Mouse (Mus musculus) cerebellum, adult 2 months (tissue): Measurements from ENCODE around the gene Snx12. TPM values are rescaled to one million over a fixed set of nuclear protein-coding genes. Genes with fewer than 3 reads are reported as not detected.
A peak's percentile ranks its signal among the peaks of the same experiment; 100 is the strongest.
"Not testable (repeated sequence)": the region's sequence is repeated elsewhere in the genome, so short reads cannot be mapped to it uniquely, and the experiment has no call there.

Experiments used
- DNase-seq, 2 experiments: peaks; one replicate each; pipeline ENCODE4 v3.0.0; 2021
- H3K27ac ChIP-seq: fragments of 200-500 bp; 2 replicates; pipeline ENCODE4 v1.5.1; 2012; ENCODE audit warnings: low read length, control low read depth, inconsistent platforms; ENCODE audit not compliant: insufficient read depth
- H3K27me3 ChIP-seq: fragments of 200-500 bp; 2 replicates; pipeline ENCODE4 v1.6.1; 2012; ENCODE audit warnings: inconsistent platforms, mild to moderate bottlenecking, low read length, moderate library complexity; ENCODE audit not compliant: control insufficient read depth, insufficient read depth
- H3K4me1 ChIP-seq: fragments of 200-500 bp; 2 replicates; pipeline ENCODE4 v1.6.1; 2011; ENCODE audit warnings: low read length; ENCODE audit not compliant: control insufficient read depth, insufficient read depth
- H3K4me3 ChIP-seq: fragments of 200-500 bp; replicated peaks from 2 replicates; pipeline ENCODE3; 2011; ENCODE audit warnings: mild to moderate bottlenecking, low read depth, low read length, control low read depth; ENCODE audit not compliant: insufficient read depth
- CTCF ChIP-seq: fragments of 200-500 bp; IDR thresholded peaks from 2 replicates; pipeline ENCODE4 v1.5.1; 2011; ENCODE audit warnings: low read depth, mild to moderate bottlenecking, control low read depth, low read length, moderate library complexity, borderline replicate concordance; ENCODE audit not compliant: insufficient read depth
- POLR2A ChIP-seq: fragments of 200-500 bp; IDR thresholded peaks from 2 replicates; pipeline ENCODE4 v1.6.1; 2011; ENCODE audit warnings: low read length, control low read depth, borderline replicate concordance; ENCODE audit not compliant: insufficient read depth
- WGBS: fragments of 180-500 bp; shearing (Covaris S2); methylation state at CpG from one replicate; pipeline ENCODE4 v1.1.7; 2018; 5-methylcytosine and 5-hydroxymethylcytosine counted together
- polyA plus RNA-seq: library from polyadenylated mRNA; depleted of rRNA; stranded (reverse); fragments of >200 nt; gene quantifications from 2 replicates; pipeline ENCODE4 v1.2.3, GENCODE M21; 2012

Gene Snx12
- polyA plus RNA-seq, 1 experiment, result 39.4 TPM

GRCm38 (mm10) chrX:101128559-101128958 is 93.8 kb downstream of the Snx12 start:
- Histone ChIP-seq H3K4me3 (no peak overlapping the region), H3K27ac (no peak overlapping the region), H3K4me1 (no peaks in the 10 kb centered on the region), H3K27me3 (no peaks in the 10 kb centered on the region)
- WGBS, result 62% methylated on average over 2 of the region's 2 CpGs
- DNase-seq, result no peak
- TF ChIP-seq POLR2A (no peak), CTCF (no peak)

- Histone ChIP-seq H3K27me3 (no peaks in the 10 kb centered on the region), H3K4me3 (no peak overlapping the region), H3K27ac (no peak overlapping the region), H3K4me1 (no peaks in the 10 kb centered on the region)
- TF ChIP-seq CTCF (no peak), POLR2A (no peak)
- no peak for DNase-seq
- 46% methylated on average over 2 of the region's 2 CpGs for WGBS
Observed at GRCm38 (mm10) chrX:101126977-101127376, 95.4 kb downstream of the Snx12 start.

DNA sequence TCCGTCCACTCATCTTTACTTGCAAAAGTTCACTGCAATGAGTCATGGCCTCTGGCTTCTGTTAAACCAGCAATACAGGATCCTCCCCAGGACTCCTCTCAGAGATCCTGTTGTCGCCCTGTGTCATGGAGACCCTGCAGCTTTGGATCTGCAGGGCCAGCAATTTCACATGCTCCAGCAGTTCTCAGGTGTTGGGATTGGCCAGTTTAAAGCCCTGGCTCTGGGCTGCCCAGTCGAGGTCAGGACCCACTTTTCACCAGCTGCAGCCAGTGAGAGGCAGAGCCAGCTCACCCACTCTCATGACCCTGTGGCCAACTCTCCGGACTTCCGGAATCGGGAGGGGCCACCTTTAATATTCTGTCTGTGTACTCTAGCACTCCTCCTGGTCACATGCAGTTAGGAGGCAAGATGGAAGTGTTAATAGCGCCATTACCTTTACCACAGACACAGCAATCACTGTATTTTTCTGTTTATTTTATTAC is 95.8 kb downstream of the Snx12 start:
- H3K27me3 ChIP-seq, result no peaks in the 10 kb centered on the region
- H3K4me1 ChIP-seq, result no peaks in the 10 kb centered on the region
- TF ChIP-seq POLR2A, result no peak
- TF ChIP-seq CTCF, result no peak
- no peak overlapping the region for H3K4me3 ChIP-seq
- no peak overlapping the region for H3K27ac ChIP-seq
- WGBS, result 57% methylated on average over 7 of the region's 7 CpGs
- DNase-seq, result no peak

- no peaks in the 10 kb centered on the region for H3K4me1 ChIP-seq
- no peak for DNase-seq
- no peak overlapping the region for H3K4me3 ChIP-seq
- H3K27ac ChIP-seq, result no peak overlapping the region
- WGBS, result 28% methylated on average over 1 of the region's 1 CpGs
- H3K27me3 ChIP-seq, result no peaks in the 10 kb centered on the region
- TF ChIP-seq CTCF, result no peak
- TF ChIP-seq POLR2A, result no peak
Observed at GRCm38 (mm10) chrX:101120546-101120945, 101.8 kb downstream of the Snx12 start.

DNA sequence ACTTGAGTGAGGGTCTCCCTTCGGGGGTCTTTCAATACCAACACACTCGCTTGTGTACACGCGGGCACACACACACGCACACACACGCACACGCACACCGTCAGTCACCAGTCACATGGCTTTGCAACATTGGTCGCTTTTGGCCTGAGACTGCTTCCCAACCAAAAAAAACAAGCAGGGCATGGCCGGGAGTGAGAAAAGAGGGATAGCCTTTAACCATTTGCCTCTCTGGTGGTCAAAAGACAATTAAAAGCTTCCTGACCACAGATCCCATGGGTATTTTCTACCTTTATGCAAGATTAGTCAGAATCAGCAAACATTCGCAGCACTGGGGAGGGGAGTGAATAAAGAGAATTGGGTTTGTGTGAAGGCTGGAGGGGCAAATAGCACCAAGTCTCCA is 136.4 kb downstream of the Snx12 start, which contains the start of gene Slc7a3:
Slc7a3 (minus strand) TSS at position 101 of the 400 bp plus-strand sequence.
- WGBS, result 33% methylated on average over 11 of the region's 11 CpGs
- TF ChIP-seq POLR2A (no peak), CTCF (no peak)
- H3K27ac ChIP-seq, result no peak within 1 kb of the TSS
- no peaks in the 10 kb centered on the region for H3K27me3 ChIP-seq
- H3K4me3 ChIP-seq, result peak within 1 kb of the TSS; percentile 42
- H3K4me1 ChIP-seq, result no peaks in the 10 kb centered on the region
- DNase-seq, result no peak

DNA sequence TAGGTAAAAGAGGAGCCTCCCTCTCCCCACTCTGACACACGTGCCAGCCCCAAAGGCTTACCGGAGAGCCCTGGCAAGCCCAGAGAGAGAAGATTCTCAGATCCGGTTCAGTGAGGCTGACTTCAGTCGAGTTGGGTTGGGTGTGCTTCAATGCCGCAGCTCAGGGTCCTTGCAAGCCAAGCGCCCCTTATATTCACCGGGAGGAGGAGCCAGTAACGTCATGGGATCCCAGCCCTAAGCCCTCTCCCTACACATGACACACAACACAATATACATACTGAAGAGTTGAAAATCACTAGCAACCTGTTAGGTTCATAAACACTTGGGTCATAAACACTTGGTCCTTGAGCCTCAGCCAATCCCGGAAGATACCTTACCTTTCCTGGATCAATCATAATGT is 137.2 kb downstream of the Snx12 start:
- peak overlapping the region; percentile 42 for H3K4me3 ChIP-seq
- H3K27me3 ChIP-seq, DNase-seq, H3K4me1 ChIP-seq, H3K27ac ChIP-seq: not testable (repeated sequence)
- WGBS, result 13% methylated on average over 9 of the region's 9 CpGs

GRCm38 (mm10) chrX:101084192-101084591 is 138.2 kb downstream of the Snx12 start:
- 64% methylated on average over 2 of the region's 2 CpGs for WGBS
- no peak for DNase-seq
- Histone ChIP-seq H3K4me1 (no peaks in the 10 kb centered on the region), H3K27ac (no peak overlapping the region), H3K27me3 (no peaks in the 10 kb centered on the region), H3K4me3 (no peak overlapping the region)
- no peak for TF ChIP-seq POLR2A
- TF ChIP-seq CTCF, result no peak

- WGBS, result 67% methylated on average over 1 of the region's 1 CpGs
- H3K27me3 ChIP-seq, result no peaks in the 10 kb centered on the region
- DNase-seq, result no peak
- no peaks in the 10 kb centered on the region for H3K4me1 ChIP-seq
- H3K27ac ChIP-seq, result no peak overlapping the region
- TF ChIP-seq CTCF (no peak), POLR2A (no peak)
- no peak overlapping the region for H3K4me3 ChIP-seq
Observed at GRCm38 (mm10) chrX:101065245-101065644, 157.1 kb downstream of the Snx12 start.
